Comparison of ENCODE assay signal across 9 mouse cellular contexts in the genomic region with DNA sequence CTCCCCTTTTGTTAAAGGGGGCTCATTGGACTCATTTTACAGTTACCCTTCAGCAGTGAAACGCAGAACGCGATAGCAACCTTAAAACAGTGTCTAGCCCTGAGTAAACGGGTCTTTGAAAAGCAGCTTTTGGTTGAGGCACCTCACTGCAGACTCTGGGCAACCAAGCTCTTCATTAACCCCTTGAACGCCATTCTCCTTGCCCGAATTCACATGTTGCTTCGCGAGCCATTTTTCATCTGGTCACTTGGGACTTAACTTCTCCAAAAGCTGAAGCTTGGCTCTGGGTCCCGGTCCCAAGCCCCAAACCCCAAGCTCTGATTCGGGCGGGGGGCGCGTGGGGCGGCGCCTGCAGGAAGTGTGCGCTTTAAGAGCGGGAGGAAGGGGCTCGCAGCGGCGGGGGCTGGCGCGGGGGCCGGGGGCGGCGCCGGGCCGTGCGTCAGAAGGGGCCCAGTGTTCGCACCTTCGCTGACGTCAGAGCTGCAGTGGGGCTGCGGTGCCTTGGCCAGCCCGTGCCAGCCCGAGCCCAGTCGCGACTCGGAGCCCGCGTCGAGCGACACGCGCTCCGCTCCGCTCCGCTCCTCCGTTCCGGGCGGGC. TPM values are rescaled to one million over a fixed set of nuclear protein-coding genes. Genes with fewer than 3 reads are reported as not detected.
DNase-seq lines count a peak whose midpoint lies in the region; ATAC-seq lines count a peak whose summit lies in the region.
"Had no signal": no experiment of that assay in that cellular context is flagged by ENCODE, and none has a peak within 500 bp of the region (broad histone marks: within the 10 kb centered on the region; RNA-seq: fewer than 3 reads in every experiment).

A gene (plus strand): TSS at position 525 of the 598 bp plus-strand sequence.

- no peaks in the 10 kb centered on the region for H3K36me3 ChIP-seq in heart, embryonic 15.5 days
- H3K36me3 ChIP-seq in embryonic facial prominence, embryonic 11.5 days (replicated peaks; ENCODE audit: control insufficient read depth, insufficient read depth, low read depth, low read length) = no peaks in the 10 kb centered on the region
- no peaks in the 10 kb centered on the region for H3K36me3 ChIP-seq in intestine, embryonic 16.5 days (ENCODE audit: control insufficient read depth, insufficient read depth, low read length)
- H3K36me3 ChIP-seq in midbrain, embryonic 10.5 days = no peaks in the 10 kb centered on the region

- WGBS in heart, embryonic 15.5 days = 1% methylated on average over 44 of the region's 49 CpGs
- under 1% methylated on average over 48 of the region's 49 CpGs for WGBS in embryonic facial prominence, embryonic 11.5 days
- 2% methylated on average over 49 of the region's 49 CpGs for WGBS in intestine, embryonic 16.5 days
- 1% methylated on average over 49 of the region's 49 CpGs for WGBS in midbrain, embryonic 10.5 days

- H3K9me3 ChIP-seq in heart, embryonic 15.5 days (replicated peaks) = no peaks in the 10 kb centered on the region
- H3K9me3 ChIP-seq in embryonic facial prominence, embryonic 11.5 days (replicated peaks; ENCODE audit: control insufficient read depth, low read length) = no peaks in the 10 kb centered on the region
- H3K9me3 ChIP-seq in intestine, embryonic 16.5 days (ENCODE audit: control insufficient read depth, low read length) = no peaks in the 10 kb centered on the region
- H3K9me3 ChIP-seq in midbrain, embryonic 10.5 days (replicated peaks) = no peaks in the 10 kb centered on the region

- no peak for DNase-seq in heart, postnatal 36 days
- DNase-seq in adrenal gland, adult 18-20 months (ENCODE audit: low spot score in 2 of 2) = peak; percentile 30 to 33
- peak; percentile 80 for DNase-seq in embryonic facial prominence, embryonic 11.5 days (ENCODE audit: low spot score)
- peak; percentile 81 for DNase-seq in midbrain, embryonic 10.5 days (ENCODE audit: low spot score)
- no peak for DNase-seq in urinary bladder, postnatal 25 days (ENCODE audit: low spot score)
- DNase-seq in cerebellum, adult 8-10 months = no peak

- intact Hi-C loops in heart, postnatal 36 days (cut with DNase I) = no loop called here

- peak within 1 kb of the TSS; percentile 68 for H3K4me3 ChIP-seq in heart, embryonic 15.5 days
- peak within 1 kb of the TSS; percentile 63 for H3K4me3 ChIP-seq in embryonic facial prominence, embryonic 11.5 days (ENCODE audit: low read depth, low read length)
- peak within 1 kb of the TSS; percentile 60 for H3K4me3 ChIP-seq in intestine, embryonic 16.5 days (ENCODE audit: low read length)
- peak within 1 kb of the TSS; percentile 75 for H3K4me3 ChIP-seq in midbrain, embryonic 10.5 days

- ATAC-seq in heart, embryonic 15.5 days (replicated peaks; ENCODE audit: insufficient number of reproducible peaks, insufficient read depth, low FRiP score, low read depth) = peak; percentile 87
- ATAC-seq in embryonic facial prominence, embryonic 11.5 days (replicated peaks; ENCODE audit: insufficient number of reproducible peaks, low FRiP score, low TSS enrichment, low read depth) = peak; percentile 89
- ATAC-seq in intestine, embryonic 16.5 days = peak; percentile 80

- peak within 1 kb of the TSS; percentile 77 for H3K9ac ChIP-seq in heart, embryonic 15.5 days
- peak within 1 kb of the TSS; percentile 73 for H3K9ac ChIP-seq in embryonic facial prominence, embryonic 11.5 days (replicated peaks; ENCODE audit: low read length)
- H3K9ac ChIP-seq in intestine, embryonic 16.5 days (ENCODE audit: low read depth, low read length) = peak within 1 kb of the TSS; percentile 69

- peak within 1 kb of the TSS; percentile 77 for H3K4me2 ChIP-seq in heart, embryonic 15.5 days
- peak within 1 kb of the TSS; percentile 64 for H3K4me2 ChIP-seq in embryonic facial prominence, embryonic 11.5 days (ENCODE audit: low read depth, low read length)
- H3K4me2 ChIP-seq in intestine, embryonic 16.5 days (ENCODE audit: low read depth, low read length) = peak within 1 kb of the TSS; percentile 79

- H3K4me1 ChIP-seq in heart, embryonic 15.5 days (replicated peaks) = peaks cover 10% of the 10 kb centered on the region
- no peaks in the 10 kb centered on the region for H3K4me1 ChIP-seq in embryonic facial prominence, embryonic 11.5 days (ENCODE audit: control insufficient read depth, insufficient read depth, low read length)
- peaks cover 6% of the 10 kb centered on the region for H3K4me1 ChIP-seq in intestine, embryonic 16.5 days (ENCODE audit: control insufficient read depth, insufficient read depth, low read length)
- H3K4me1 ChIP-seq in midbrain, embryonic 10.5 days = peaks cover 19% of the 10 kb centered on the region

- peaks cover 73% of the 10 kb centered on the region for H3K27me3 ChIP-seq in heart, embryonic 15.5 days
- peaks cover 13% of the 10 kb centered on the region for H3K27me3 ChIP-seq in embryonic facial prominence, embryonic 11.5 days (ENCODE audit: control insufficient read depth, insufficient read depth, low read length)
- H3K27me3 ChIP-seq in intestine, embryonic 16.5 days (replicated peaks; ENCODE audit: control insufficient read depth, insufficient read depth, low read length) = peaks cover 49% of the 10 kb centered on the region
- H3K27me3 ChIP-seq in midbrain, embryonic 10.5 days (ENCODE audit: low read depth, poor library complexity, severe bottlenecking) = peaks cover 99% of the 10 kb centered on the region

- peak within 1 kb of the TSS; percentile 66 for H3K27ac ChIP-seq in heart, embryonic 15.5 days
- H3K27ac ChIP-seq in embryonic facial prominence, embryonic 11.5 days (replicated peaks; ENCODE audit: low read depth, low read length) = peak within 1 kb of the TSS; percentile 70
- H3K27ac ChIP-seq in intestine, embryonic 16.5 days (ENCODE audit: low read length) = peak within 1 kb of the TSS; percentile 48
- H3K27ac ChIP-seq in midbrain, embryonic 10.5 days (replicated peaks) = peak within 1 kb of the TSS; percentile 92

RNA-seq across cellular contexts. Expression of the gene that starts here (rescaled TPM):
- 6.2 TPM in 2 replicates for polyA plus RNA-seq in heart, embryonic 15.5 days (2015; fragmentation: Nextera tagmentation; extraction: Ambion mirVana)
- total RNA-seq in heart, postnatal 36 days (2021) = under 1 TPM; 0.30 to 0.69 TPM
- total RNA-seq in adrenal gland, adult 18-20 months (2021) = 10 to 100 TPM; 10.8 to 23.1 TPM
- 12.4 and 13.1 TPM in 2 replicates for polyA plus RNA-seq in embryonic facial prominence, embryonic 11.5 days (2014; fragmentation: Nextera tagmentation; extraction: Ambion mirVana)
- polyA plus RNA-seq in intestine, embryonic 16.5 days (2015; fragmentation: Nextera tagmentation; extraction: Ambion mirVana) = 3.0 and 3.4 TPM in 2 replicates
- 18.1 and 19.3 TPM in 2 replicates for polyA plus RNA-seq in midbrain, embryonic 10.5 days (2016; fragmentation: Nextera tagmentation; extraction: Ambion mirVana)
- total RNA-seq: neutrophil, adult 5-6 weeks had no signal

Comparison
In these comparisons a context has a peak if more than half of its experiments do, and no peak if none do; other contexts are left out.
1. RNA of the gene that starts here (total RNA-seq): 10.8 to 23.1 TPM in adrenal gland, adult 18-20 months; 0.30 to 0.69 TPM in heart, postnatal 36 days; every median in the first group is over 4 times any median in the second.
2. DNase-seq: peak in adrenal gland, adult 18-20 months (2 of 2), embryonic facial prominence, embryonic 11.5 days (single experiment) and midbrain, embryonic 10.5 days (single experiment); none in heart, postnatal 36 days (0 of 2), urinary bladder, postnatal 25 days (single experiment) and cerebellum, adult 8-10 months (single experiment).
3. Peak in every context shown above with its lines, with median percentiles within 50 percentile points of each other: ATAC-seq, H3K27ac ChIP-seq, H3K4me2 ChIP-seq, H3K4me3 ChIP-seq and H3K9ac ChIP-seq.